Comparison of ENCODE assay signal across 8 mouse cellular contexts in the genomic region with DNA sequence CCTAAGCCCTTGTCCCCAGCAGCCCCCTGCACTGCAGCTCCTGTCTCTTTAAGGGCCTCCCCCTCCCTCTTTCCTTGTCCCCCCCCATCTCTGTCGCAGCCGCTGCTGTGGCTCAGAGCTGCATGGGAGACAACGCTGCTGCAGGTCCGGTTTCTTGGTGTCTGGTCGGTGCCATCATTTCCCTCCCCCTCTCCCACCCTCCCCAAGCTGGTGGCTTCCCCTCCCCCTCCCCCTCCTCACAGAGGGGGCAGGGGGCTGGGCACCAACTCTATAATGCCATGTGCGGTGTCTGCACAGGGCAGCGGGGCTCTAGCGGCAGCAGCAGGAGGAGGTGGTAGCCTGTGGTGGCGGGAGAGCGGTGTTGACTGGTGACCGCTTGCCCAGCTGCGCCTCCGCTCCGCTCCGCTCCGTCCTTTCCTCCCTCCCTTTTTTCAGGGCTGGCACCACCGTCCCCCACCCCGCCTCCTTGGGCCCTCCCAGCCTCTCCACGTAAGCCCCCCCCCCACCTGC. TPM values are rescaled to one million over a fixed set of nuclear protein-coding genes. Genes with fewer than 3 reads are reported as not detected.
A peak's percentile ranks its signal among the peaks of the same experiment; 100 is the strongest.
DNase-seq lines count a peak whose midpoint lies in the region; ATAC-seq and TF ChIP-seq lines count a peak whose summit lies in the region.

No protein-coding gene starts in this region.

- H3K27ac ChIP-seq in kidney, embryonic 16.5 days (ENCODE audit: low read length), result no peak overlapping the region
- peak overlapping the region; percentile 91 for H3K27ac ChIP-seq in cerebellum, adult 2 months (ENCODE audit: insufficient read depth, low read length)
- H3K27ac ChIP-seq in forebrain, embryonic 13.5 days, result peak overlapping the region; percentile 78
- H3K27ac ChIP-seq in midbrain, embryonic 10.5 days (replicated peaks), result peak overlapping the region; percentile 83
- no peak overlapping the region for H3K27ac ChIP-seq in thymus, adult 2 months (ENCODE audit: control insufficient read depth, insufficient read depth, low read length)

- peak overlapping the region; percentile 34 for H3K4me3 ChIP-seq in kidney, embryonic 16.5 days (ENCODE audit: low read length)
- peak overlapping the region; percentile 66 for H3K4me3 ChIP-seq in cerebellum, adult 2 months (replicated peaks; ENCODE audit: insufficient read depth, low read depth, low read length)
- H3K4me3 ChIP-seq in forebrain, embryonic 13.5 days, result peak overlapping the region; percentile 69
- peak overlapping the region; percentile 63 for H3K4me3 ChIP-seq in midbrain, embryonic 10.5 days
- no peak overlapping the region for H3K4me3 ChIP-seq in thymus, adult 2 months (ENCODE audit: control insufficient read depth, insufficient read depth, low read length)

- H3K4me2 ChIP-seq in kidney, embryonic 16.5 days (replicated peaks; ENCODE audit: low read depth, low read length), result peak overlapping the region; percentile 59
- peak overlapping the region; percentile 76 for H3K4me2 ChIP-seq in forebrain, embryonic 13.5 days

- no peak for DNase-seq in kidney, adult 9 months
- DNase-seq in cerebellum, adult 2 months, result peak; percentile 69 to 71
- DNase-seq in midbrain, embryonic 10.5 days (ENCODE audit: low spot score), result peak; percentile 58
- DNase-seq in B cell, adult 2 months, result no peak
- DNase-seq in thymus, adult 2 months, result no peak
- DNase-seq in kidney, postnatal 14 days, result no peak

- peaks cover 5% of the 10 kb centered on the region; the same call in 1 of the 2 replicates for H3K9me3 ChIP-seq in kidney, embryonic 16.5 days (ENCODE audit: low read length)
- no peaks in the 10 kb centered on the region; the same call in 1 of the 2 replicates for H3K9me3 ChIP-seq in forebrain, embryonic 13.5 days (replicated peaks)
- H3K9me3 ChIP-seq in midbrain, embryonic 10.5 days (replicated peaks), result no peaks in the 10 kb centered on the region

- 0% methylated on average over 9 of the region's 19 CpGs for WGBS in kidney, embryonic 16.5 days
- WGBS in cerebellum, adult 2 months, result 0% methylated on average over 8 of the region's 19 CpGs
- 0% methylated on average over 6 of the region's 19 CpGs for WGBS in forebrain, embryonic 13.5 days
- 2% methylated on average over 18 of the region's 19 CpGs for WGBS in midbrain, embryonic 10.5 days
- WGBS in thymus, adult 2 months, result 12% methylated on average over 19 of the region's 19 CpGs

- peak overlapping the region; percentile 46; the same call in 1 of the 2 replicates for H3K9ac ChIP-seq in kidney, embryonic 16.5 days (replicated peaks; ENCODE audit: low read length)
- peak overlapping the region; percentile 83 for H3K9ac ChIP-seq in forebrain, embryonic 13.5 days

- no peaks in the 10 kb centered on the region for H3K36me3 ChIP-seq in kidney, embryonic 16.5 days (ENCODE audit: insufficient read depth, low read length)
- no peaks in the 10 kb centered on the region for H3K36me3 ChIP-seq in forebrain, embryonic 13.5 days (ENCODE audit: poor library complexity, severe bottlenecking)
- no peaks in the 10 kb centered on the region for H3K36me3 ChIP-seq in midbrain, embryonic 10.5 days
- H3K36me3 ChIP-seq in thymus, adult 2 months (ENCODE audit: control insufficient read depth, insufficient read depth, low read length), result no peaks in the 10 kb centered on the region

- TF ChIP-seq POLR2A in cerebellum, adult 2 months (IDR thresholded peaks at IDR 0.05; ENCODE audit: borderline replicate concordance, insufficient read depth, low read length), result peak; percentile 61; the same call in 1 of the 2 replicates
- TF ChIP-seq POLR2A in thymus, adult 2 months (IDR thresholded peaks at IDR 0.05; ENCODE audit: control insufficient read depth, extremely low read depth, insufficient read depth, low read length, poor library complexity), result no peak

- TF ChIP-seq CTCF in cerebellum, adult 2 months (IDR thresholded peaks at IDR 0.05; ENCODE audit: borderline replicate concordance, insufficient read depth, low read depth, low read length), result no peak
- TF ChIP-seq CTCF in thymus, adult 2 months (IDR thresholded peaks at IDR 0.05; ENCODE audit: borderline replicate concordance, control insufficient read depth, extremely low read depth, insufficient read depth, low read length, poor library complexity), result no peak

- no peak for ATAC-seq in kidney, embryonic 16.5 days (ENCODE audit: low FRiP score, low TSS enrichment)
- ATAC-seq in forebrain, embryonic 13.5 days, result peak; percentile 80

- H3K4me1 ChIP-seq in kidney, embryonic 16.5 days (ENCODE audit: insufficient read depth, low read length), result peaks cover 7% of the 10 kb centered on the region
- peaks cover 33% of the 10 kb centered on the region for H3K4me1 ChIP-seq in cerebellum, adult 2 months (ENCODE audit: control insufficient read depth, insufficient read depth, low read length)
- peaks cover 46% of the 10 kb centered on the region for H3K4me1 ChIP-seq in forebrain, embryonic 13.5 days
- peaks cover 34% of the 10 kb centered on the region for H3K4me1 ChIP-seq in midbrain, embryonic 10.5 days
- no peaks in the 10 kb centered on the region for H3K4me1 ChIP-seq in thymus, adult 2 months (replicated peaks; ENCODE audit: control insufficient read depth, insufficient read depth, low read length)

- H3K27me3 ChIP-seq in kidney, embryonic 16.5 days (ENCODE audit: insufficient read depth, low read length), result peaks cover 18% of the 10 kb centered on the region
- no peaks in the 10 kb centered on the region for H3K27me3 ChIP-seq in cerebellum, adult 2 months (ENCODE audit: control insufficient read depth, insufficient read depth, low read length)
- H3K27me3 ChIP-seq in forebrain, embryonic 13.5 days, result no peaks in the 10 kb centered on the region
- H3K27me3 ChIP-seq in midbrain, embryonic 10.5 days (ENCODE audit: low read depth, poor library complexity, severe bottlenecking), result peaks cover 38% of the 10 kb centered on the region
- H3K27me3 ChIP-seq in thymus, adult 2 months (ENCODE audit: control insufficient read depth, insufficient read depth, low read length), result no peaks in the 10 kb centered on the region; the same call in 1 of the 2 replicates

RNA-seq across cellular contexts. Expression of a gene that starts 8.2 kb away (rescaled TPM):
- polyA plus RNA-seq in kidney, embryonic 16.5 days (2015; fragmentation: Nextera tagmentation; extraction: Ambion mirVana), result not detected in 2 replicates
- not detected in 2 replicates for polyA plus RNA-seq in cerebellum, adult 2 months (2012; rRNA removed)
- not detected in 2 replicates for polyA plus RNA-seq in forebrain, embryonic 13.5 days (2015; fragmentation: Nextera tagmentation; extraction: Ambion mirVana)
- polyA plus RNA-seq in midbrain, embryonic 10.5 days (2016; fragmentation: Nextera tagmentation; extraction: Ambion mirVana), result not detected in 2 replicates
- not detected in 2 replicates for polyA plus RNA-seq in thymus, adult 2 months (2012; rRNA removed)

RNA-seq across cellular contexts. Expression of a gene that starts 24.0 kb away (rescaled TPM):
- 7.8 and 8.7 TPM in 2 replicates for polyA plus RNA-seq in kidney, embryonic 16.5 days (2015; fragmentation: Nextera tagmentation; extraction: Ambion mirVana)
- 9.7 and 12.1 TPM in 2 replicates for polyA plus RNA-seq in cerebellum, adult 2 months (2012; rRNA removed)
- 4.1 and 4.2 TPM in 2 replicates for polyA plus RNA-seq in forebrain, embryonic 13.5 days (2015; fragmentation: Nextera tagmentation; extraction: Ambion mirVana)
- polyA plus RNA-seq in midbrain, embryonic 10.5 days (2016; fragmentation: Nextera tagmentation; extraction: Ambion mirVana), result 6.6 and 8.4 TPM in 2 replicates
- 0.12 and 0.13 TPM in 2 replicates for polyA plus RNA-seq in thymus, adult 2 months (2012; rRNA removed)

RNA-seq across cellular contexts. Expression of a gene that starts 25.8 kb away (rescaled TPM):
- 0.19 and 0.52 TPM in 2 replicates for polyA plus RNA-seq in kidney, embryonic 16.5 days (2015; fragmentation: Nextera tagmentation; extraction: Ambion mirVana)
- polyA plus RNA-seq in cerebellum, adult 2 months (2012; rRNA removed), result 193 and 196 TPM in 2 replicates
- polyA plus RNA-seq in forebrain, embryonic 13.5 days (2015; fragmentation: Nextera tagmentation; extraction: Ambion mirVana), result 27.0 and 30.0 TPM in 2 replicates
- 4.1 and 7.7 TPM in 2 replicates for polyA plus RNA-seq in midbrain, embryonic 10.5 days (2016; fragmentation: Nextera tagmentation; extraction: Ambion mirVana)
- 2.9 and 3.3 TPM in 2 replicates for polyA plus RNA-seq in thymus, adult 2 months (2012; rRNA removed)

RNA-seq across cellular contexts. Expression of a gene that starts 31.0 kb away (rescaled TPM):
- polyA plus RNA-seq in kidney, embryonic 16.5 days (2015; fragmentation: Nextera tagmentation; extraction: Ambion mirVana), result 267 and 271 TPM in 2 replicates
- polyA plus RNA-seq in cerebellum, adult 2 months (2012; rRNA removed), result 110 and 119 TPM in 2 replicates
- 246 and 258 TPM in 2 replicates for polyA plus RNA-seq in forebrain, embryonic 13.5 days (2015; fragmentation: Nextera tagmentation; extraction: Ambion mirVana)
- 376 and 407 TPM in 2 replicates for polyA plus RNA-seq in midbrain, embryonic 10.5 days (2016; fragmentation: Nextera tagmentation; extraction: Ambion mirVana)
- 460 and 482 TPM in 2 replicates for polyA plus RNA-seq in thymus, adult 2 months (2012; rRNA removed)

RNA-seq across cellular contexts. Expression of a gene that starts 38.5 kb away (rescaled TPM):
- 32.6 and 42.7 TPM in 2 replicates for polyA plus RNA-seq in kidney, embryonic 16.5 days (2015; fragmentation: Nextera tagmentation; extraction: Ambion mirVana)
- 60.9 and 63.1 TPM in 2 replicates for polyA plus RNA-seq in cerebellum, adult 2 months (2012; rRNA removed)
- 47.7 and 49.1 TPM in 2 replicates for polyA plus RNA-seq in forebrain, embryonic 13.5 days (2015; fragmentation: Nextera tagmentation; extraction: Ambion mirVana)
- polyA plus RNA-seq in midbrain, embryonic 10.5 days (2016; fragmentation: Nextera tagmentation; extraction: Ambion mirVana), result 50.1 and 50.7 TPM in 2 replicates
- polyA plus RNA-seq in thymus, adult 2 months (2012; rRNA removed), result 18.7 and 24.6 TPM in 2 replicates

Comparison
In these comparisons a context has a peak if more than half of its experiments do, and no peak if none do; other contexts are left out.
1. H3K27ac ChIP-seq: peak in cerebellum, adult 2 months (single experiment), forebrain, embryonic 13.5 days (single experiment) and midbrain, embryonic 10.5 days (single experiment); none in kidney, embryonic 16.5 days (single experiment) and thymus, adult 2 months (single experiment).
2. DNase-seq: peak in cerebellum, adult 2 months (2 of 2) and midbrain, embryonic 10.5 days (single experiment); none in kidney, adult 9 months (single experiment), B cell, adult 2 months (0 of 2), thymus, adult 2 months (single experiment) and kidney, postnatal 14 days (single experiment).